Mouse (Mus musculus) intestine, embryonic 16.5 days (tissue): Measurements from ENCODE around the gene Clec4f. TPM values are rescaled to one million over a fixed set of nuclear protein-coding genes. Genes with fewer than 3 reads are reported as not detected.

Experiments
- ATAC-seq: fragments of 200-750 bp; cut with Nextera tagmentation; 2 replicates; pipeline ENCODE4 v1.8.0; 2017; ENCODE audit warnings: moderate TSS enrichment, moderate library complexity
- H3K27ac ChIP-seq: fragments of 300-500 bp; sonication (generic); 2 replicates; pipeline ENCODE4 v1.5.1; 2014; ENCODE audit warnings: mild to moderate bottlenecking, low read length
- H3K27me3 ChIP-seq: fragments of 300-500 bp; sonication (generic); replicated peaks from 2 replicates; pipeline ENCODE4 v1.6.1; 2014; ENCODE audit warnings: low read length, control low read depth, mixed read lengths; ENCODE audit not compliant: control insufficient read depth, insufficient read depth
- H3K36me3 ChIP-seq: fragments of 300-500 bp; sonication (generic); 2 replicates; pipeline ENCODE4 v1.6.1; 2014; ENCODE audit warnings: low read length, control low read depth; ENCODE audit not compliant: control insufficient read depth, insufficient read depth
- H3K4me1 ChIP-seq: fragments of 300-500 bp; sonication (generic); 2 replicates; pipeline ENCODE4 v1.6.1; 2014; ENCODE audit warnings: low read length, control low read depth, mixed read lengths; ENCODE audit not compliant: control insufficient read depth, insufficient read depth
- H3K4me2 ChIP-seq: fragments of 300-500 bp; sonication (generic); 2 replicates; pipeline ENCODE4 v1.6.1; 2014; ENCODE audit warnings: low read depth, low read length, control low read depth
- H3K4me3 ChIP-seq: fragments of 300-500 bp; sonication (generic); 2 replicates; pipeline ENCODE4 v1.5.1; 2014; ENCODE audit warnings: mild to moderate bottlenecking, low read length
- H3K9ac ChIP-seq: fragments of 300-500 bp; sonication (generic); 2 replicates; pipeline ENCODE4 v1.6.1; 2014; ENCODE audit warnings: low read depth, low read length
- H3K9me3 ChIP-seq: fragments of 300-500 bp; sonication (generic); 2 replicates; pipeline ENCODE4 v1.6.1; 2016; ENCODE audit warnings: low read length, control low read depth; ENCODE audit not compliant: control insufficient read depth
- WGBS: fragments of 180-500 bp; shearing (Covaris S2); extraction: QIAGEN DNeasy Blood & Tissue Kit; methylation state at CpG from one replicate; pipeline ENCODE4 v1.1.7; 2014; 5-methylcytosine and 5-hydroxymethylcytosine counted together
- polyA plus RNA-seq: library from polyadenylated mRNA; unstranded; fragments of >200 nt; fragmentation: Nextera tagmentation; extraction: Ambion mirVana; gene quantifications from 2 replicates; pipeline ENCODE4 v1.2.1, GENCODE M21; 2015

Clec4f gene
- 0.12 and 0.32 TPM in 2 replicates for polyA plus RNA-seq

GRCm38 (mm10) chr6:83656087-83656486, at the start of gene Clec4f:
Gene Clec4f (minus strand): TSS chr6:83656187.
- 88% methylated on average over 2 of the region's 2 CpGs for WGBS
- H3K27ac ChIP-seq, result no peak within 1 kb of the TSS
- H3K27me3 ChIP-seq, result no peaks in the 10 kb centered on the region
- no peak for ATAC-seq
- H3K9ac ChIP-seq, result no peak within 1 kb of the TSS
- H3K4me1 ChIP-seq, result no peaks in the 10 kb centered on the region
- no peaks in the 10 kb centered on the region for H3K36me3 ChIP-seq
- H3K4me3 ChIP-seq, result no peak within 1 kb of the TSS
- no peak within 1 kb of the TSS for H3K4me2 ChIP-seq
- H3K9me3 ChIP-seq, result no peaks in the 10 kb centered on the region

GRCm38 (mm10) chr6:83704701-83705100, 48.7 kb upstream of the Clec4f start:
- Histone ChIP-seq H3K4me2 (no peak overlapping the region), H3K36me3 (no peaks in the 10 kb centered on the region), H3K4me1 (no peaks in the 10 kb centered on the region), H3K9me3 (no peaks in the 10 kb centered on the region), H3K9ac (no peak overlapping the region), H3K27ac (no peak overlapping the region), H3K4me3 (no peak overlapping the region), H3K27me3 (peaks cover 83% of the 10 kb centered on the region)
- no peak for ATAC-seq
- WGBS, result 18% methylated on average over 5 of the region's 5 CpGs

- Histone ChIP-seq H3K36me3 (no peaks in the 10 kb centered on the region), H3K4me2 (no peak overlapping the region), H3K27ac (no peak overlapping the region), H3K9me3 (no peaks in the 10 kb centered on the region), H3K9ac (no peak overlapping the region), H3K27me3 (peaks cover 82% of the 10 kb centered on the region), H3K4me3 (no peak overlapping the region), H3K4me1 (no peaks in the 10 kb centered on the region)
- WGBS, result 13% methylated on average over 1 of the region's 1 CpGs
- ATAC-seq, result no peak
These were observed 48.3 kb upstream of the Clec4f start for GRCm38 (mm10) chr6:83704294-83704693.

- Histone ChIP-seq H3K4me2 (no peak overlapping the region), H3K4me1 (no peaks in the 10 kb centered on the region), H3K4me3 (no peak overlapping the region), H3K27ac (no peak overlapping the region), H3K36me3 (no peaks in the 10 kb centered on the region), H3K9me3 (no peaks in the 10 kb centered on the region), H3K27me3 (peaks cover 81% of the 10 kb centered on the region), H3K9ac (no peak overlapping the region)
- no peak for ATAC-seq
- 2% methylated on average over 10 of the region's 10 CpGs for WGBS
These were observed 47.7 kb upstream of the Clec4f start for GRCm38 (mm10) chr6:83703722-83704078.

GRCm38 (mm10) chr6:83703000-83703721, 47.2 kb upstream of the Clec4f start:
- ATAC-seq, result no peak
- Histone ChIP-seq H3K27ac (no peak overlapping the region), H3K4me2 (no peak overlapping the region), H3K9ac (no peak overlapping the region), H3K4me3 (no peak overlapping the region), H3K27me3 (peaks cover 81% of the 10 kb centered on the region), H3K36me3 (no peaks in the 10 kb centered on the region), H3K9me3 (no peaks in the 10 kb centered on the region), H3K4me1 (no peaks in the 10 kb centered on the region)
- WGBS, result 1% methylated on average over 27 of the region's 27 CpGs

DNA sequence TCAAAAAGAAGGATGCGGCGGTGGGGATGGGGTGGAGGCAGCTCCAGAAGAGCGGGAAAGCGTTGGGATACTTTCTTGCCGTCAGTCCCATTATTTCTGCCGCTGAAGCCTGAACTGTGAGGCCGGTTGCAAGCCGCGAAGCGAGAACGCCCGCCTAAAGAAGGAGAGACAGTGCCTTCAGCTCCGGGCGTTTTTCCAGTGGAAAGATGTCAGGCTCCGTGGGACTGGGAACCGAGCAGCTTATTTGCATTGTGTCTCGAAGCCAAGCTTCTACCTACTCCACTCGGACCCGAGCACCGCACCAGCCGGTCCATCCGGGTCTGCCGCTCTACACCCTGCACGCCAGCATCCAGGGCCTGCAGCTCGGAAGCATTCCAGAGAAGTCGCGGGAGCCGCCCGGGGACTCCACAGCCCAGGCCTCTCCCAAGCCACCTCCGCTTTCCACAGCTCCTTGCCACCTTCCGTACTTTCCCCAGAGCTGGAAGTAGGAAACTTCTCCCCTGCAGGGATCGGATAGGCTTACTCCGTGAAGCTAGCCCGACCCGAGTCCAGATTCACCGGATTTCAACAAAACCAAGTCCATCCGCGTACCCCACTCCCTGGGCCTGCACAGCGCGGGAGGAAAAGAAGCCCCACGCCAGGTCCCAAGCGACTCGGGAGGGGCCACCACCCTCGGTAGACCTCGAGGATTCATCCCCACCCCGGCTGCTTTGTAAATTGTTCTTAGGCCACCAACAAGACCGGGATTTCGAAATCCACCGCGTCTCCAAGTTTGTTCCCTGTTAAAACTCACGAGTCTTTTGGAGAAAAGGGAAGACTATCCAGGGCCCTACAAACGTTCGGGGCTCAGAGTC, 46.4 kb upstream of the Clec4f start:
- no peak overlapping the region for H3K4me2 ChIP-seq

GRCm38 (mm10) chr6:83701001-83701400, 45.0 kb upstream of the Clec4f start:
- Histone ChIP-seq H3K9me3 (no peaks in the 10 kb centered on the region), H3K9ac (no peak overlapping the region), H3K27ac (no peak overlapping the region), H3K27me3 (peaks cover 81% of the 10 kb centered on the region), H3K4me1 (no peaks in the 10 kb centered on the region), H3K4me2 (no peak overlapping the region), H3K36me3 (no peaks in the 10 kb centered on the region), H3K4me3 (no peak overlapping the region)
- WGBS, result 0% methylated on average over 11 of the region's 11 CpGs
- ATAC-seq, result no peak

More for the DNA sequence above, 46.4 kb upstream of the Clec4f start:
- WGBS, result under 1% methylated on average over 53 of the region's 53 CpGs
- Histone ChIP-seq H3K36me3 (no peaks in the 10 kb centered on the region), H3K4me1 (no peaks in the 10 kb centered on the region), H3K9me3 (no peaks in the 10 kb centered on the region), H3K9ac (no peak overlapping the region), H3K27ac (no peak overlapping the region), H3K27me3 (peaks cover 81% of the 10 kb centered on the region), H3K4me3 (no peak overlapping the region)
- no peak for ATAC-seq

DNA sequence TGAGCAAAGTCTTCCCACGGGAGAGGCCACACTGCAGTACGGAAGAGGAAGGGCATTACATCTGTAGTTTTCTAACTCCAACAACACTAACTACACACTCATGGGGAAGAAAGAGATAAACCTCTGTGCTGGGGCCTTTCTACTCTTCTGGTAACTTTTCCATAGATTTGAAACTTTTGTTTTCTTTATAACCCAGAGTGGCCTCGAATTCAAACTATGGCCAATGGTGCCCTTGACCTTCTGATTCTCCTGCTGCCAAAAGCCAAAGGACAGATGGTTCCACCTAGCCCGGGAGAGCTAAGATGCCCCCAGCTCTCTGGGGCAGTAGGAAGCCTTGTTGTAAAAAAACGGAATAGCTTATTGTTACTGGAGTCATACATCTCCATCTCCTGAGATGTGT, 44.0 kb upstream of the Clec4f start:
- no peak for ATAC-seq
- Histone ChIP-seq H3K9ac (no peak overlapping the region), H3K4me2 (no peak overlapping the region), H3K9me3 (no peaks in the 10 kb centered on the region), H3K4me1 (no peaks in the 10 kb centered on the region), H3K36me3 (no peaks in the 10 kb centered on the region), H3K27ac (no peak overlapping the region), H3K4me3 (no peak overlapping the region), H3K27me3 (peaks cover 80% of the 10 kb centered on the region)
- 3% methylated on average over 5 of the region's 5 CpGs for WGBS

DNA sequence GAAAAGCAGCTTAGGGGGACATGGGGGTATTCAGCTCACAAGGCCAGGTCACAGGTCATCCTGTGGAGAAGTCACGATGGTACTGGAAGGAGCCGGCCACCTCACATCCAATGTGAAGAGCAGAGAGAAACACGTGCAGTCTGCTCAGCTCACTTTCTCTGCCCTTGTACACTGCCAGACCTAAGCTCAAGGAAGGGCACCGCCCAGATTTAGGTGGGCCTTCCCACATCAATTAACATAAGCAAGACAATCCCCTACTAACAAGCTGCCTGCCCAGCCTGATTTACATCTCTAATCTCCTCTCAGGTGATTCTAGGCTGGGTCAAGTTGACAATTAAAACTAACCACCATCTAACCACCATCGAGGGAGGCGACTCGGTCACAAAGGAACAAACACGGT, 41.9 kb upstream of the Clec4f start:
- Histone ChIP-seq H3K4me2 (no peak overlapping the region), H3K9ac (no peak overlapping the region), H3K27me3 (peaks cover 81% of the 10 kb centered on the region), H3K4me1 (no peaks in the 10 kb centered on the region), H3K27ac (no peak overlapping the region), H3K36me3 (no peaks in the 10 kb centered on the region), H3K4me3 (no peak overlapping the region), H3K9me3 (no peaks in the 10 kb centered on the region)
- no peak for ATAC-seq
- 3% methylated on average over 8 of the region's 8 CpGs for WGBS
